In the genomic region with DNA sequence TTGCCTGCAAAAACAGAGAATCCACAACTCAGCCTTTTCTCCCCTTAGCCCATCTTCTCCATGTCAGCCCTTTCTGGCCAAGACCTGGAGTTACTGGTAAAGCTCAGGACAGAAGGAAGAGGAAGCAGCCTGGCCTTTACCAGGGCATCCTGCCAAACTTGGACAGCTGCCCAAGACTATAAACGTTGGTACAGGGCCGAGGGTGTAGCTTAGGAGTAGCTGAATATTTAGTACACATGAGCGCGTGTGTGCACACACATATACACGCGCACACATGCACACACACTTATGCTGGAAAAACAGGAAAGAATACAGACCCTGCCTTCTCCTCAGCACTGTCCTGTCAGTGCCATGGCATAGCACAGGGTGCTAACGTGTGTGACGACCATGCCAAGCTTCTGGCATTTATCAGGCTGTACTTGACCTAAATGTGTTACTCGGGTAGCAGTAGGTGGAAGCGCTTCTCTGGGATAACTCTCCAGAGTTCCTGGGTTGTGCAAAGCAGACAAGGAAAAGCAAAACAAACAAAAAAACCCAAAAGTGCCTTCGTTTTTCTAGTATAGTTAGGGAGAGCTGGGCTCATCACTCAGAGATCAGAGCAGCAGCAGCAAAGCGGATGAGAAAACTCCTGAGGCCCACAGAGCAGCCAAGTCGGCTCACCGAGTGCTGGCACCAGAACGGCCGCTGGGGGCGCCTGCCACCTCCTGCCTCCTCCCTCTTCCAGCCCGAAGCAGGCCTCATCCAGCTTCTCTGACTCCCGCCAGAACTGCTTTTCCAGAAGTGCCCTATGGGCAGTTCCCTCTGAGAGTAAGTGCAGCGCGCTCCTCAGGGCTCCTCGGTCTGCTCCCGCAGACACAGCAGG, we compare ENCODE assay signal across 8 mouse cellular contexts. TPM values are rescaled to one million over a fixed set of nuclear protein-coding genes. Genes with fewer than 3 reads are reported as not detected.
DNase-seq lines count a peak whose midpoint lies in the region; ATAC-seq lines count a peak whose summit lies in the region.

No protein-coding gene starts in this region.

- H3K27me3 ChIP-seq in intestine, embryonic 15.5 days (replicated peaks), result no peaks in the 10 kb centered on the region

- H3K4me2 ChIP-seq in intestine, embryonic 15.5 days (replicated peaks), result peak overlapping the region; percentile 95

- H3K27ac ChIP-seq in intestine, embryonic 15.5 days, result peak overlapping the region; percentile 99

- 18% methylated on average over 23 of the region's 23 CpGs for WGBS in intestine, embryonic 15.5 days

- DNase-seq in adrenal gland, adult 2 months, result peak; percentile 95
- DNase-seq in embryo, embryonic 11.5 days (ENCODE audit: low read depth, low spot score), result peak; percentile 72
- peak; percentile 93 for DNase-seq in gastrocnemius, postnatal 36 days
- peak; percentile 83 for DNase-seq in left cerebral cortex, postnatal 36 days (ENCODE audit: low spot score in 2 of 2)
- peak; percentile 84 for DNase-seq in mesoderm, embryonic 11.5 days (ENCODE audit: low read depth, low spot score)
- peak; percentile 79 for DNase-seq in skeletal muscle tissue, adult 2 months (ENCODE audit: low read depth, low spot score)

- H3K9ac ChIP-seq in intestine, embryonic 15.5 days, result peak overlapping the region; percentile 12; the same call in 1 of the 2 replicates

- no peaks in the 10 kb centered on the region for H3K36me3 ChIP-seq in intestine, embryonic 15.5 days

- ATAC-seq in intestine, embryonic 15.5 days, result peak; percentile 19
- ATAC-seq in activated CD4-positive, CD25-positive, alpha-beta regulatory T cell, adult 4 months, result no peak

- H3K9me3 ChIP-seq in intestine, embryonic 15.5 days, result no peaks in the 10 kb centered on the region

- intact Hi-C loops in gastrocnemius, postnatal 36 days (cut with DNase I), result loop anchor here (5.0 kb wide), 2 partner anchors 33 to 58 kb away; no protein-coding TSS in a partner anchor
- intact Hi-C loops in left cerebral cortex, postnatal 36 days (cut with DNase I), result loop anchor here (5.0 kb wide), 2 partner anchors 33 to 62 kb away; no protein-coding TSS in a partner anchor

- peaks cover 84% of the 10 kb centered on the region for H3K4me1 ChIP-seq in intestine, embryonic 15.5 days (replicated peaks)

- 0 out of 2 replicates have a peak overlapping the region, but pooled peaks have one; percentile 42 for H3K4me3 ChIP-seq in intestine, embryonic 15.5 days (replicated peaks)

RNA-seq across cellular contexts. Expression of a gene that starts 4.0 kb away (rescaled TPM):
- total RNA-seq in adrenal gland, adult 2 months (2021), result 10 to 100 TPM in 1 of 2 experiments, 1 to 10 TPM in 1; 8.9 to 15.9 TPM
- polyA plus RNA-seq in adrenal gland, adult 2 months (2012; rRNA removed), result 29.6 and 31.1 TPM in 2 replicates
- 1 to 10 TPM; 2.9 to 6.0 TPM for total RNA-seq in gastrocnemius, postnatal 36 days (2021)
- 2.8 and 3.0 TPM in 2 replicates for polyA plus RNA-seq in intestine, embryonic 15.5 days (2015; fragmentation: Nextera tagmentation; extraction: Ambion mirVana)
- 1 to 10 TPM; 4.8 to 5.8 TPM for total RNA-seq in left cerebral cortex, postnatal 36 days (2021)
- under 1 TPM; 0.18 to 0.19 TPM for polyA plus RNA-seq in activated CD4-positive, CD25-positive, alpha-beta regulatory T cell, adult 4 months (2017; shearing (Covaris generic))

RNA-seq across cellular contexts. Expression of a gene that starts 52.5 kb away (rescaled TPM):
- 1 to 10 TPM; 2.8 to 4.6 TPM for total RNA-seq in adrenal gland, adult 2 months (2021)
- polyA plus RNA-seq in adrenal gland, adult 2 months (2012; rRNA removed), result 1.0 and 1.1 TPM in 2 replicates
- 1 to 10 TPM; 1.0 to 1.4 TPM for total RNA-seq in gastrocnemius, postnatal 36 days (2021)
- 67.9 and 71.5 TPM in 2 replicates for polyA plus RNA-seq in intestine, embryonic 15.5 days (2015; fragmentation: Nextera tagmentation; extraction: Ambion mirVana)
- total RNA-seq in left cerebral cortex, postnatal 36 days (2021), result 1 to 10 TPM in 1 of 2 experiments, under 1 TPM in 1; 0.42 to 2.3 TPM
- 10 to 100 TPM; 11.4 to 18.8 TPM for polyA plus RNA-seq in activated CD4-positive, CD25-positive, alpha-beta regulatory T cell, adult 4 months (2017; shearing (Covaris generic))
